Mouse (Mus musculus) lung, postnatal 0 days (tissue): ENCODE measurements around the gene Aspn.

ENCODE experiments used
- CTCF ChIP-seq: IDR thresholded peaks from 2 replicates; pipeline ENCODE4 v1.5.1; 2016; ENCODE audit warnings: antibody characterized with exemption, mild to moderate bottlenecking
- EP300 ChIP-seq: IDR thresholded peaks from 2 replicates; pipeline ENCODE4 v1.6.1; 2016; ENCODE audit warnings: antibody characterized with exemption, mild to moderate bottlenecking, control low read depth

DNA sequence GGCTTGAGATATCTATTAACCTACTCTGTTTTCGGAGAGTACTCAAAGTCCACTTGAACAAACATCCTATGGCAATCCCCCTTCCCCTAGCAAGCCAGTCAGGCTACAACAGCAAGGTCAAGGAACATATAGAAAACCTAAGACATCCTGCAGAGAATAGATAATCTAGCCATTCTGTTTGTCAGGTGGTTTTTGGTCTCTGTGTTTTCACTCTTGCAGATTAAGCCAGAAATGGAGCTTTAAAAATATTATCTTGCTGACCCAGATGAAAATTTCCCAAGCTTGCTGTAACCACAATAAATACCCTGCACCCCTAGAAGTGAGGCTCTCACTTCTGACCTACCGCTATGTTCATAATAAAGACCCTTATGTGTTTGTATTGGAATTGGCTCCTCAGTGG is 27.2 kb downstream of the Aspn start:
- TF ChIP-seq CTCF (no peak), EP300 (no peak)
